Mouse (Mus musculus): ENCODE results near the gene Etv4. TPM values are rescaled to one million over a fixed set of nuclear protein-coding genes. Genes with fewer than 3 reads are reported as not detected.
A peak's percentile ranks its signal among the peaks of the same experiment; 100 is the strongest.

The Etv4 gene
- polyA plus RNA-seq, 1 experiment = 21.2 TPM

- H3K79me2 ChIP-seq (ENCODE audit: control insufficient read depth, insufficient read depth) = no peaks in the 10 kb centered on the region
- H3K27me3 ChIP-seq (ENCODE audit: control insufficient read depth, insufficient read depth, insufficient read length) = no peaks in the 10 kb centered on the region
- no peak overlapping the region for H3K4me2 ChIP-seq (ENCODE audit: low read depth)
- H3K4me3 ChIP-seq = no peak overlapping the region
- no peak overlapping the region for H3ac ChIP-seq (ENCODE audit: control insufficient read depth, insufficient read length)
- TF ChIP-seq MAX (IDR thresholded peaks at IDR 0.05; ENCODE audit: low read depth) (no peak), POLR2A (IDR thresholded peaks at IDR 0.05; ENCODE audit: insufficient read length, low read depth) (no peak), MYOG (IDR thresholded peaks at IDR 0.05; ENCODE audit: control insufficient read depth in 1 of 3, insufficient read depth in 1 of 3, insufficient read length in 2 of 3, low read depth in 2 of 3) (no peak), REST (IDR thresholded peaks at IDR 0.05; ENCODE audit: insufficient read depth, insufficient read length) (no peak), CEBPB (IDR thresholded peaks at IDR 0.05; ENCODE audit: insufficient read depth, poor library complexity, severe bottlenecking) (no peak), TCF3 (IDR thresholded peaks at IDR 0.05; ENCODE audit: insufficient read length, low read depth) (no peak), E2F4 (IDR thresholded peaks at IDR 0.05; ENCODE audit: insufficient read depth) (no peak), MYOD1 (IDR thresholded peaks at IDR 0.05; ENCODE audit: control insufficient read depth in 1 of 3, insufficient read length in 2 of 3, low read depth in 2 of 3) (no peak), POLR2AphosphoS2 (IDR thresholded peaks at IDR 0.05; ENCODE audit: insufficient read length, low read depth) (no peak), SRF (IDR thresholded peaks at IDR 0.05; ENCODE audit: control insufficient read depth, insufficient read length, low read depth) (no peak), USF1 (IDR thresholded peaks at IDR 0.05; ENCODE audit: low read depth) (no peak), TCF12 (IDR thresholded peaks at IDR 0.05; ENCODE audit: insufficient read depth, poor library complexity, severe bottlenecking) (no peak)
- peaks cover 28% of the 10 kb centered on the region for H3K36me3 ChIP-seq (ENCODE audit: control insufficient read depth, insufficient read depth)
Observed at GRCm38 (mm10) chr11:101759530-101759929, 25.6 kb downstream of the Etv4 start.

DNA sequence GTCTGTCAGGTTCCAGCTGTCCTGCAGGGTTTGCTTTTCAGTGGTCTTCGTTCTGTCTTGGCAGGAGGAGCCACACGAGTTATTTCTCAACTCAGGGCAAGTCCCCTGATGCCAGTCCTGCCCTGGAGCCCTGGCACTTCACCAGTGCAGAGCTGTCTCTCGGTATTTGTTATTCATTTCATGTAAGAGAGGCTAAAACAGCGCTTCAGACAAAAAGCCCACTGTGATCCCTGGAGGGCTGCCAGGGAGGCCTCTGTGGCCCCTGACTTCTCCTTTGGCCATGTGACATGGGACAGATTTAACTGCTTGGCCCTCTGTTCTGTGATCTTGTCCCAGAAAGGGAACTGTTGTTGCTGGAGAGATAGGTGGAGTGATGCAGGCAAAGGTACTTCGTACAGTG is 26.7 kb downstream of the Etv4 start:
- Histone ChIP-seq H3ac (ENCODE audit: control insufficient read depth, insufficient read length) (no peak overlapping the region), H3K4me3 (no peak overlapping the region), H3K79me2 (ENCODE audit: control insufficient read depth, insufficient read depth) (no peaks in the 10 kb centered on the region), H3K4me2 (ENCODE audit: low read depth) (no peak overlapping the region), H3K27me3 (ENCODE audit: control insufficient read depth, insufficient read depth, insufficient read length) (no peaks in the 10 kb centered on the region), H3K36me3 (ENCODE audit: control insufficient read depth, insufficient read depth) (peaks cover 29% of the 10 kb centered on the region)
- TF ChIP-seq POLR2A (IDR thresholded peaks at IDR 0.05; ENCODE audit: insufficient read length, low read depth) = no peak
- no peak for TF ChIP-seq SRF (IDR thresholded peaks at IDR 0.05; ENCODE audit: control insufficient read depth, insufficient read length, low read depth)
- no peak for TF ChIP-seq MYOG (IDR thresholded peaks at IDR 0.05; ENCODE audit: control insufficient read depth in 1 of 3, insufficient read depth in 1 of 3, insufficient read length in 2 of 3, low read depth in 2 of 3)
- no peak for TF ChIP-seq CEBPB (IDR thresholded peaks at IDR 0.05; ENCODE audit: insufficient read depth, poor library complexity, severe bottlenecking)
- no peak for TF ChIP-seq MAX (IDR thresholded peaks at IDR 0.05; ENCODE audit: low read depth)
- TF ChIP-seq TCF12 (IDR thresholded peaks at IDR 0.05; ENCODE audit: insufficient read depth, poor library complexity, severe bottlenecking) = no peak
- no peak for TF ChIP-seq MYOD1 (IDR thresholded peaks at IDR 0.05; ENCODE audit: control insufficient read depth in 1 of 3, insufficient read length in 2 of 3, low read depth in 2 of 3)
- no peak for TF ChIP-seq E2F4 (IDR thresholded peaks at IDR 0.05; ENCODE audit: insufficient read depth)
- TF ChIP-seq USF1 (IDR thresholded peaks at IDR 0.05; ENCODE audit: low read depth) = no peak
- no peak for TF ChIP-seq POLR2AphosphoS2 (IDR thresholded peaks at IDR 0.05; ENCODE audit: insufficient read length, low read depth)
- TF ChIP-seq TCF3 (IDR thresholded peaks at IDR 0.05; ENCODE audit: insufficient read length, low read depth) = no peak
- no peak for TF ChIP-seq REST (IDR thresholded peaks at IDR 0.05; ENCODE audit: insufficient read depth, insufficient read length)

- H3K27me3 ChIP-seq (ENCODE audit: control insufficient read depth, insufficient read depth, insufficient read length) = no peaks in the 10 kb centered on the region
- no peaks in the 10 kb centered on the region for H3K79me2 ChIP-seq (ENCODE audit: control insufficient read depth, insufficient read depth)
- no peak overlapping the region for H3K4me2 ChIP-seq (ENCODE audit: low read depth)
- H3ac ChIP-seq (ENCODE audit: control insufficient read depth, insufficient read length) = no peak overlapping the region
- no peak overlapping the region for H3K4me3 ChIP-seq
- peaks cover 36% of the 10 kb centered on the region for H3K36me3 ChIP-seq (ENCODE audit: control insufficient read depth, insufficient read depth)
- TF ChIP-seq MAX (IDR thresholded peaks at IDR 0.05; ENCODE audit: low read depth) = no peak
- no peak for TF ChIP-seq POLR2AphosphoS2 (IDR thresholded peaks at IDR 0.05; ENCODE audit: insufficient read length, low read depth)
- no peak for TF ChIP-seq TCF3 (IDR thresholded peaks at IDR 0.05; ENCODE audit: insufficient read length, low read depth)
- TF ChIP-seq POLR2A (IDR thresholded peaks at IDR 0.05; ENCODE audit: insufficient read length, low read depth) = no peak
- no peak for TF ChIP-seq USF1 (IDR thresholded peaks at IDR 0.05; ENCODE audit: low read depth)
- no peak for TF ChIP-seq REST (IDR thresholded peaks at IDR 0.05; ENCODE audit: insufficient read depth, insufficient read length)
- TF ChIP-seq MYOG (IDR thresholded peaks at IDR 0.05; ENCODE audit: control insufficient read depth in 1 of 3, insufficient read depth in 1 of 3, insufficient read length in 2 of 3, low read depth in 2 of 3) = no peak
- no peak for TF ChIP-seq CEBPB (IDR thresholded peaks at IDR 0.05; ENCODE audit: insufficient read depth, poor library complexity, severe bottlenecking)
- no peak for TF ChIP-seq SRF (IDR thresholded peaks at IDR 0.05; ENCODE audit: control insufficient read depth, insufficient read length, low read depth)
- TF ChIP-seq TCF12 (IDR thresholded peaks at IDR 0.05; ENCODE audit: insufficient read depth, poor library complexity, severe bottlenecking) = no peak
- no peak for TF ChIP-seq MYOD1 (IDR thresholded peaks at IDR 0.05; ENCODE audit: control insufficient read depth in 1 of 3, insufficient read length in 2 of 3, low read depth in 2 of 3)
- no peak for TF ChIP-seq E2F4 (IDR thresholded peaks at IDR 0.05; ENCODE audit: insufficient read depth)
Observed at GRCm38 (mm10) chr11:101757366-101757765, 27.8 kb downstream of the Etv4 start.

GRCm38 (mm10) chr11:101756616-101757015 is 28.6 kb downstream of the Etv4 start:
- H3K4me2 ChIP-seq (ENCODE audit: low read depth) = no peak overlapping the region
- H3K36me3 ChIP-seq (ENCODE audit: control insufficient read depth, insufficient read depth) = peaks cover 41% of the 10 kb centered on the region
- no peak overlapping the region for H3K4me3 ChIP-seq
- no peaks in the 10 kb centered on the region for H3K79me2 ChIP-seq (ENCODE audit: control insufficient read depth, insufficient read depth)
- no peak for TF ChIP-seq MYOD1 (IDR thresholded peaks at IDR 0.05; ENCODE audit: control insufficient read depth in 1 of 3, insufficient read length in 2 of 3, low read depth in 2 of 3)
- TF ChIP-seq CEBPB (IDR thresholded peaks at IDR 0.05; ENCODE audit: insufficient read depth, poor library complexity, severe bottlenecking) = no peak
- no peak for TF ChIP-seq POLR2A (IDR thresholded peaks at IDR 0.05; ENCODE audit: insufficient read length, low read depth)
- H3K27me3 ChIP-seq (ENCODE audit: control insufficient read depth, insufficient read depth, insufficient read length) = no peaks in the 10 kb centered on the region
- no peak overlapping the region for H3ac ChIP-seq (ENCODE audit: control insufficient read depth, insufficient read length)

GRCm38 (mm10) chr11:101733596-101733995 is 51.6 kb downstream of the Etv4 start:
- TF ChIP-seq MAX (IDR thresholded peaks at IDR 0.05; ENCODE audit: low read depth) (no peak), MYOG (IDR thresholded peaks at IDR 0.05; ENCODE audit: control insufficient read depth in 1 of 3, insufficient read depth in 1 of 3, insufficient read length in 2 of 3, low read depth in 2 of 3) (no peak), SRF (IDR thresholded peaks at IDR 0.05; ENCODE audit: control insufficient read depth, insufficient read length, low read depth) (no peak), USF1 (IDR thresholded peaks at IDR 0.05; ENCODE audit: low read depth) (no peak), CEBPB (IDR thresholded peaks at IDR 0.05; ENCODE audit: insufficient read depth, poor library complexity, severe bottlenecking) (no peak), MYOD1 (IDR thresholded peaks at IDR 0.05; ENCODE audit: control insufficient read depth in 1 of 3, insufficient read length in 2 of 3, low read depth in 2 of 3) (no peak), POLR2A (IDR thresholded peaks at IDR 0.05; ENCODE audit: insufficient read length, low read depth) (no peak), TCF3 (IDR thresholded peaks at IDR 0.05; ENCODE audit: insufficient read length, low read depth) (no peak), E2F4 (IDR thresholded peaks at IDR 0.05; ENCODE audit: insufficient read depth) (no peak), POLR2AphosphoS2 (IDR thresholded peaks at IDR 0.05; ENCODE audit: insufficient read length, low read depth) (no peak), REST (IDR thresholded peaks at IDR 0.05; ENCODE audit: insufficient read depth, insufficient read length) (no peak), TCF12 (IDR thresholded peaks at IDR 0.05; ENCODE audit: insufficient read depth, poor library complexity, severe bottlenecking) (no peak)
- Histone ChIP-seq H3K4me3 (peak overlapping the region; percentile 74), H3ac (ENCODE audit: control insufficient read depth, insufficient read length) (peak overlapping the region; percentile 11), H3K36me3 (ENCODE audit: control insufficient read depth, insufficient read depth) (peaks cover 27% of the 10 kb centered on the region), H3K79me2 (ENCODE audit: control insufficient read depth, insufficient read depth) (peaks cover 16% of the 10 kb centered on the region), H3K27me3 (ENCODE audit: control insufficient read depth, insufficient read depth, insufficient read length) (no peaks in the 10 kb centered on the region), H3K4me2 (ENCODE audit: low read depth) (peak overlapping the region; percentile 90)

Data from myocyte (in vitro differentiated cells).